Mouse (Mus musculus) bone marrow macrophage, adult 2 months (primary cell): ENCODE measurements around the gene BC024063. TPM values are rescaled to one million over a fixed set of nuclear protein-coding genes. Genes with fewer than 3 reads are reported as not detected.
A peak's percentile ranks its signal among the peaks of the same experiment; 100 is the strongest.
"Not testable (repeated sequence)": the region's sequence is repeated elsewhere in the genome, so short reads cannot be mapped to it uniquely, and the experiment has no call there.

Source experiments
- H3K27ac ChIP-seq: 2 replicates; pipeline ENCODE4 v1.5.1; 2012; ENCODE audit warnings: low read depth, low read length; ENCODE audit not compliant: insufficient read depth
- H3K4me1 ChIP-seq: 2 replicates; pipeline ENCODE4 v1.6.1; 2012; ENCODE audit warnings: low read length; ENCODE audit not compliant: control insufficient read depth, insufficient read depth
- H3K4me3 ChIP-seq: 2 replicates; pipeline ENCODE4 v1.5.1; 2012; ENCODE audit warnings: mild to moderate bottlenecking, low read length, moderate library complexity; ENCODE audit not compliant: insufficient read depth
- CTCF ChIP-seq: IDR thresholded peaks from 2 replicates; pipeline ENCODE4 v1.5.1; 2012; ENCODE audit warnings: low read depth, mild to moderate bottlenecking, low read length, moderate library complexity
- POLR2A ChIP-seq: IDR thresholded peaks from 2 replicates; pipeline ENCODE4 v1.6.1; 2012; ENCODE audit warnings: mild to moderate bottlenecking, low read depth, low read length, borderline replicate concordance
- polyA plus RNA-seq: library from polyadenylated mRNA; stranded (reverse); fragments of >200 nt; gene quantifications from 2 replicates; pipeline ENCODE4 v1.2.4, GENCODE M21; 2012; ENCODE audit not compliant: missing spikeins, insufficient read depth, insufficient read length

Gene BC024063
- polyA plus RNA-seq, result 0.95 TPM in 1 of 2 replicates, not detected in the other

GRCm38 (mm10) chr10:82082728-82083621 lies at the start of gene BC024063:
BC024063 (plus strand) TSS chr10:82083353.
- H3K27ac ChIP-seq, H3K4me1 ChIP-seq, H3K4me3 ChIP-seq: not testable (repeated sequence)

- Histone ChIP-seq H3K4me1 (no peaks in the 10 kb centered on the region), H3K4me3 (no peak overlapping the region), H3K27ac (no peak overlapping the region)
- TF ChIP-seq CTCF (no peak), POLR2A (no peak)
Observed at GRCm38 (mm10) chr10:82042191-82042590, 41.0 kb upstream of the BC024063 start.

- no peak for TF ChIP-seq POLR2A
- TF ChIP-seq CTCF, result no peak
- Histone ChIP-seq H3K27ac (no peak overlapping the region), H3K4me3 (no peak overlapping the region)
Observed at GRCm38 (mm10) chr10:82046603-82047002, 36.5 kb upstream of the BC024063 start.

GRCm38 (mm10) chr10:82047597-82048459 lies 35.3 kb upstream of the BC024063 start, which contains the start of gene Zfp873:
Zfp873 (plus strand) TSS chr10:82048123.
- Histone ChIP-seq H3K27ac (peak within 1 kb of the TSS; percentile 80), H3K4me3 (peak within 1 kb of the TSS; percentile 76), H3K4me1 (no peaks in the 10 kb centered on the region)
- TF ChIP-seq POLR2A (no peak), CTCF (no peak)

More at GRCm38 (mm10) chr10:82046603-82047002, 36.5 kb upstream of the BC024063 start:
- H3K4me1 ChIP-seq, result no peaks in the 10 kb centered on the region

- not testable (repeated sequence) for H3K27ac ChIP-seq, H3K4me1 ChIP-seq
- peak overlapping the region; percentile 76 for H3K4me3 ChIP-seq
Observed at GRCm38 (mm10) chr10:82048460-82048804, 34.7 kb upstream of the BC024063 start.

GRCm38 (mm10) chr10:82083622-82083971 lies 444 bp downstream of the BC024063 start:
- H3K4me1 ChIP-seq, H3K4me3 ChIP-seq, H3K27ac ChIP-seq: not testable (repeated sequence)

- no peak overlapping the region for H3K27ac ChIP-seq
- no peak for TF ChIP-seq CTCF
- TF ChIP-seq POLR2A, result no peak
- H3K4me1 ChIP-seq, result no peaks in the 10 kb centered on the region
Observed at GRCm38 (mm10) chr10:82117206-82117605, 34.1 kb downstream of the BC024063 start.

GRCm38 (mm10) chr10:82127850-82128401 lies 44.8 kb downstream of the BC024063 start, which contains the start of gene AU041133:
AU041133 (plus strand) TSS chr10:82128013.
- Histone ChIP-seq H3K4me3 (peak within 1 kb of the TSS; percentile 64), H3K27ac (0 out of 2 replicates have a peak within 1 kb of the TSS, but pooled peaks have one; percentile 1), H3K4me1 (0 out of 2 replicates have a peak, but pooled peaks cover 2% of the 10 kb centered on the region)
- TF ChIP-seq POLR2A (no peak), CTCF (no peak)

More at GRCm38 (mm10) chr10:82117206-82117605, 34.1 kb downstream of the BC024063 start:
- no peak overlapping the region for H3K4me3 ChIP-seq

GRCm38 (mm10) chr10:82145282-82145681 lies 62.1 kb downstream of the BC024063 start:
- TF ChIP-seq CTCF (no peak), POLR2A (no peak)
- H3K4me3 ChIP-seq, result no peak overlapping the region
- no peak overlapping the region for H3K27ac ChIP-seq
- H3K4me1 ChIP-seq, result no peaks in the 10 kb centered on the region

GRCm38 (mm10) chr10:82147571-82147970 lies 64.4 kb downstream of the BC024063 start:
- Histone ChIP-seq H3K4me3 (no peak overlapping the region), H3K4me1 (no peaks in the 10 kb centered on the region), H3K27ac (no peak overlapping the region)
- TF ChIP-seq CTCF (no peak), POLR2A (no peak)

Other genes starting within 250 kb of the BC024063 start
- 0.52 TPM in 1 of 2 replicates, not detected in the other for gene Gm32687, start 219.4 kb upstream of the BC024063 start, polyA plus RNA-seq
- gene Zfp781, start 152.9 kb upstream of the BC024063 start, polyA plus RNA-seq, result 0.85 TPM in 1 of 2 replicates, not detected in the other
- gene Zfp873, start 35.2 kb upstream of the BC024063 start, polyA plus RNA-seq, result 3.6 and 4.6 TPM in 2 replicates
- gene AU041133, start 44.7 kb downstream of the BC024063 start, polyA plus RNA-seq, result 1.5 and 1.9 TPM in 2 replicates
- 4.5 and 4.9 TPM in 2 replicates for gene Zfp938, start 157.9 kb downstream of the BC024063 start, polyA plus RNA-seq
- not detected in 2 replicates for gene 4932415D10Rik, start 233.2 kb downstream of the BC024063 start, polyA plus RNA-seq